Mouse (Mus musculus) mesoderm, embryonic 11.5 days (tissue): ENCODE results near the gene Ttc23.
A peak's percentile ranks its signal among the peaks of the same experiment; 100 is the strongest.

Experiments used
- DNase-seq: peaks from one replicate; pipeline ENCODE4 v3.0.0-alpha.2; 2012; ENCODE audit warnings: low read depth, low spot score

Ttc23 gene

DNA sequence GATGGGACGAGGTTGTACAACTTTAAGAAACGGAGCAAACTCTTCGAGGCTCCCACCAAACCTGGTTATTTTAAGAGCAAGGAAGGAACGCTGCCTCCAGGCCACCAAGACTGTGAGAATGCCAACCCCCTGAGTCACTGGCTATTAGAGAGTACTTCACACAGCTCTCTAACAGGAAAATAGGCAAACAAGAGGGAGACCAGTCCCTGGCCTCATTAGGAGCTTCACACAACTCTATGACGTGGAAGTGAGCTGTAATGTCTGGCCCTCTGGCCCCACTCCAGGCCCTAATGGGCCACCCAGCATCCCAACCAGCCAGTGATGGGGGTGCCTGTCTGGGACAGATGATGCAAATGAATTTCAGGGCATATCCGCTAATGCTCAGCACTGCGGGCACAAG lies 94.5 kb downstream of the Ttc23 start:
- no peak for DNase-seq

DNA sequence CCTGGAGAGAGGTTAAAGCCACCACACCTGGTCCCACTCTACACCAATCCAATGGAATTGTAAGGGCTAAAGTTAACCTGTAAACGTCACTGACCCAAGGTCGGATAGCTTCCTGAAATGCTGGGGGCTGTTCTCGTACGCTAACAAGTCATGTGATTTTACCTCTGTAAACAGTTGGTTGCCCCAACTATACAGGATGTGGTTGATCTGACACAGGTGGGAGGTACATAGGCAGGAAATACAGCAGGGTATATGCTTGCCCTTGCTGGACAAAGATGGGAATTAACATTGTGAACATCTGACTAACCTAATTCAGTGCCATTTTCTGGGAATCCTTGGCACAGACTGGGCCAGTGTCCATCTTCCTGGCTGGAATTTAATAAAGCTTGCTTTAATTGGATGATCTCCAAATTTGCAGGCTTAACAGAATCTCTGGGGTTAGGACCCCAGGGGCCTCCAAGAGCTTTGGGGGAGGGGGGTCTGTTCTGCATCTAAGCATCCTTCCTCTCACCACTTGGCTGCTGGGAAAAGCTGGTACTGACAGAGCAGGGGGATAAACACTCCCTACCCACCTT lies 100.6 kb downstream of the Ttc23 start:
- DNase-seq, result no peak

DNA sequence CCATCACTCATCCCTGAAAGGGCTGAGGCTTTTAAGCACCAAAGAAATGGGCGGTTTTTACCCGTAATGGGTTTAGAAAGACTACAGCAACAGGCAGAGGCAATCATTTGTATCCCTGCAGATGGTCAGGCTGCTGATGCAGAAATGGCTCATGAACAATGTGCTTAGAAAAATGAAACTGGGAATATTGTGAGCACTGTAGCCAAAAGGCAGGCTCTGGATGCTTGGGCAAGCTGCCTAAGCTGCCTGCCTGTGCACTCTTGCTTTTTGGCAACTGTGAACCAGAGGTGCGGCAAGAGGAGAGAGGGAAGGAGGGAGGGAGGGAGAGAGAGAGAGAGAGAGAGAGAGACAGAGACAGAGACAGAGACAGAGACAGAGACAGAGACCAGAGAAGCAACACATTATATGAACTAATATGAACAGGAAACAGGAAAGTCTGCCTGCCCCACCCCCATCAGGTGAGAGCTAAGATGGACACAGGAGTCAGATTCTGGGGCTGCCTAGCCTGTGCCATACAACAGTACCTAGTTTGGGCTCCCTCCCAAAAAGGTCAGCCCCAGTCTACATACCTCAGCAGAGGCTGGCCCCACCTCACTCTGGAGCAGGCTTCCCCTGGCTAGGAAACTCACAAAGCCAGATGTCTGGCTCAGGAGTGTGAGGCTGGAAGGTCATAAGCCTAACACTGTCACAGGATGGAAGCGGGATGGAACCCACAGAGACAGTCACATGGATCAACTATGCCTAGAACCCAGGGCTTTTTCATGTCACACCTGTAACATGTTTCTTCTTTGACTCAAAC lies 102.4 kb downstream of the Ttc23 start:
- DNase-seq, result no peak

DNA sequence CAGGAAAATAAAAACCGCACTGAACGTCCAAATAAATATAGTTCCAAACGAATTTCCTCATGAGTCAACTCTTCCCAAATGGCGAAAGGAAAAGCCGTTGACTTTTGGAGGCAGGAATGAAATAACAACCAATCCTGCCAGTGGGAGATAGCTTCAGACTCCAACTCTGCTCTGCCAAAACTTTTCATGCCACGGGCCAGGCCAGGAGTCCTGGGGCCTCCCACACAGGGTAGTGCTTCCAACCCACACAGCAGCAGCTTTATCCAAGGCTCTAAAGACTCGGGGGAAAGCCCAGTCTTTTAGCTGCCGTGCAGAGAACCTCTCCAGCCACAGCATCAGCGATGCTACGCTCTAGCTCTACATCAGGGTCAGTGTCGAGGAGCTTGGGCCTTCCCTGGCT lies 107.4 kb downstream of the Ttc23 start:
- DNase-seq, result no peak

DNA sequence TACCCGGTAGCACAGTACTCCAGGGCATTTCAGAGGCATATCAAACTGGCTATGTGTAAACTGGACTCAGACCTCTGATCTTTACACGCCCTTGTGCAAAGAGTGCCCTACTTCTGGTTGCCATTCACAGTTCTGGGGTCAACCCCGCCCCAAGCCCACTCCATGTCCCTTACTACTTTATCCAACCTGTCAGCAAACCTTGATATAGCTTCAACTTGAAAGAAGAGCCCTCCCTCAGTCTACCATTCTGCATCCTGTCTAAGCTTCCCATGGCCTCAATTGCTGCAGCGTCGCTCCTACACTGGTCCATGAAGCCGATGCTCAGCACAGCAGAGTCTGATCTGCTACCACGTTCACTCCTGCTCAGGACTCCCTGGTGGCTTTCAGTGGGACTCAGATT lies 108.2 kb downstream of the Ttc23 start:
- no peak for DNase-seq

DNA sequence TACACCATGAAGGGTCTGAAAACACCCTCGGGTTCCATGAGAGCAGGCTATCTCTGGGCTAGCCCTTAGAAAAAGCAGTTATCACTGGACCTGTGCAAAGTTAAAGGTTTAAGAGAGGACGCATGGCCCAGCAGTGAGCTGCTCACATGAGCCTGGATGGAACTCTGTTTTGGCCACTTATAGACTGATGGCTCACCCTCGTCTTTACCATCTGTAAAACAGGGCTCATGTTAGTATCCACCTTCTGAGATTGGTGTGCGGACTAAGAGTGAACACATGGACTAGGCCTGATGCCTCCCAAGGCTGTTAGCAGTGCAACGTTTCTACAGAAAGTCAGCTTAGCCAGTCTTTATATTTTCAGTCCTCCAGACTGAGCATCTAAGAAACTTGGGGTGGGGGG lies 109.4 kb downstream of the Ttc23 start:
- no peak for DNase-seq

DNA sequence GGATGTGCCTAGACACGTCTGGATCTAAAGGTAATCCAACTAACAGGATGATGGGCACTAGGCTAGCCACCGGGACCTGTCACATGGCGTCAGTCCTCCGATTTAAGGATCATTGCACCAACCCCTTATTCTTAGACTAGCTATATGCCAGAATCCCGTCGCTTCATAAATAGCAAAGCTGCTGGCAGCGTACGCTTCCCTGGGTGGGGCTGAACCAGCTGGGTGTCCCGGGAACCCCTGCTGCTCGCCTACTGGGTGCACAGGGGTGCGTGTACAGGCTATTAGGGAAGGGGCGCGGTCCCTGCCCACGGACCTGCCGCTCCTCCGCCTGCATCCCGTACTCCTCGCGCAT lies 111.3 kb downstream of the Ttc23 start:
- DNase-seq, result no peak

DNA sequence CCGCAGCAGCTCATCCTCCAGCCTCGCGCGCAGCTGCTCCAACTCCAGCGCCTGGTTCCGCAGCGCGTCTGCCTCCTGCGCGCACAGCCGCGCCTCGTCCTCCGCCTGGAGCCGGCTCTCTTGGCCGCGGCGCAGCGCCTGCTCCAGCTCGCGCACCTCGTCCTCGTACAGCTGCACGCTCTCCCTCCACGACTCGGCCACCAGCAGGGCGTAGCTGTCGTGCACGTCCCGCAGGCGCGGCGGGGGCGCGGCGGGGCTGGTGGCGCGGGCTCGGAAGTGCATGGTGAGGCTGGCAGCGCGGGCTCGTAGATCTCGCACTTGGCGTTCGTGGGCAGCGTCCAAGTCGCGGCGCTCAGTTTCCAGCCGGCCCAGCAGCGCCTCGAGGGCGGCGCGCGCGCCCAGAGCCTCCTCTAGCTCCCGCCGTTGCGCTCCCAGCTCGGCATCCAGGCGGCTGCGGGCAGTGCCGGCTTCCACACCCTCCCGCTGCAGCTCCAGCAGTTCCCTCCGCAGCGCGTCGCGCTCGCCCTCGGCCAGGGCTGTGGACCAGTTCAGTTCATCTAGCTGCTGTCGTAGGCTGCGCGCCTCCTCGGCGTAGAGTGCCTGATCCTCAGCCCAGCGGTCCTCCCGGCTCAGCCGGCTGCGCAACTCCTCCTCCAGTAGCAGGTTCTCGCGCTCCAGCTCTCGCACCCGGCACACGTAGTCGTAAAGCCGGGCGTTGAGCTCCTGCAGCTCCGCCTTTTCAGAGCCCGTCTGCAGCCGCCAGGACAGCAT lies 111.8 kb downstream of the Ttc23 start:
- DNase-seq, result peak; percentile 82

DNA sequence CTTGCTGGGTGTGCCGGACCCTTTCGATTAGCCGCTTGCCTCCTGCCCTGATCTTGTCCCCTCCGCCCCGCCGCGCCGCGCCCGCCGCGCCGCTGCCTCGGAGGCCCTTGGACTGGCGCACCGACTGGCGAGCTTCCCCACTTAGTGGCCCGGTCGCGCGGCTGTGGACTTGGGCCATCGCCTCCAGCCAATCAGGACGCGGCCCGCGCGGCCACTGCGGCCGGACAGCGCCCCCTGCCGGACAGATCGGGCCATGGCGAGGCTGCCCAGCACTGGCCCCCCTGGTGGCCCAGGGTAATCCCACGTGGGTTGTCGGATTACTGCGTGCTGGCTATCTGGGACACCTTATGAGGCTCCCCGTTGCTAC lies 112.4 kb downstream of the Ttc23 start, which contains the start of gene Synm:
Gene Synm, minus strand, starts transcription at position 114 of the 367 bp plus-strand sequence.
- peak; percentile 92 for DNase-seq

DNA sequence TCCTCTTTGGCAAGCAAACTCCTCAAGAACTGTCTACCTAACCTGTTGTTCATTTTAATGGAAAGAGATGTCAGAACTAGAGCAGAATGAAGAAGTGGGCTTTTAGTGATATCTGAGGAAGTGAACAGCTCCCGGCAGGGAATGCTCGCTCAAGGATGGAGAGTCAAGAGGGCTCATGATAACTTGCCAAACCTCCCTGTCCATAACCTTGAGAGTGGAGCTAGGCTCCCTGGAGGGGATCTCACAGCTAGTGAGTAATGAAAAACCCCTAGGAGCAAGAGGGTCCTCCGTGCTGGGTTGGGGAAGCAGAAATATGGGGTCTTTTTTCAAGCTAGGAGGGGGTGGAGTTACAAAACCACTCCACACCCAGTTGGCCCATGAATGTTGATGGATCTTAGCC lies 116.4 kb downstream of the Ttc23 start:
- DNase-seq, result no peak

DNA sequence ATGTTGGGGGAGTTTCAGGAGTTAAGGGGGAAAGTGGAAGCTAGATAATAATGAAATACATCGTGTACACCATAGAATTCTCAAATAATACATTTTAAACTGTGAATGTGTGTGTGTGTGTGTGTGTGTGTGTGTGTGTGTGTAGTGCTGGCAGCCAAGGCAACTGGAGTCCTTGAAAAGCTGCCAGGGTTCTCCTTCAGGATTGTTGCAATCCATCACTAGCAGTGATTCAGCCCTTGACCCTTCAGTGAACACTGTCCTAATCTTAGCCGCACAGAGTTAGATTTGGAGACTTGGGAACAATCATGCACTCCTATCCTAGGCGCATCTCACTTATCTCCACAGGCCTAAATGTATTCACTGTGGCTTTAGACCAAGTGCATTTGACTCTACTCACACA lies 120.9 kb downstream of the Ttc23 start:
- no peak for DNase-seq

DNA sequence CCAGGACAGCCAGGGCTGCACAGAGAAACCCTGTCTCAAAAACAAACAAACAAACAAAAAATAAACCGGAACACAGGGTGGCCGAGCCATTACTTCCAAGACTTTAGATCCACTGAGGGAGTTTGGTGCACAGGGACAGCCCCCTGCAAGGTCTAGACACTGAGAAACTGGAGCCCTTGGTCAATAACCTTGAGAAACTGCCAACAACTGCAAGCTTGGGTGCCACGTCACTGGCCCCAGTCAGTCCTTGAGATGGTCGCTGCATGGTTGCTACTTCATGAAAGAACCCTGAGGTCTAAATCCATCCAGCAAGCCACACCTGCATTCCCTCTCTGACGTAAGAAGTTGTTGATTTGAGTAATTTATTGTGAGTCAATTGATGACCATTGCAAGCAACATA lies 122.3 kb downstream of the Ttc23 start:
- DNase-seq, result no peak

DNA sequence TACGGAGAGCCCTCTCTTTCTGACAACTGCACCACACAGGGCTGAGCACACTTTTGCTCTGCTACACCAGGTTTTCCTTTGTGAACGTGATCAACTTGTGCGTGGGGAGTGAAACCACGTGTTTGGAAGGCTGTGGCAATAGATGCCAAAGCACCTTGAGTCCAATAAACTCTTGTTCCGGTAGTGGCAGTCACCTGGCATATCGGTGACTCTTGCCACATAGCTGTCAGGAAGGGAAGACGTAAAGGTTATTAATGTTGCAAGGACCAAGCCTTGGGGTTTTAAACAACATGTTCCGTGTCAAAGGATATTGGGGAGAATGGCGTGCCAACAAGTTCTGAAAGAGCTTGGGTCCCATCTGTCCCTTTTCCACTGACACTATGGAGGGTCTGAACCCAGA lies 125.0 kb downstream of the Ttc23 start:
- DNase-seq, result no peak

DNA sequence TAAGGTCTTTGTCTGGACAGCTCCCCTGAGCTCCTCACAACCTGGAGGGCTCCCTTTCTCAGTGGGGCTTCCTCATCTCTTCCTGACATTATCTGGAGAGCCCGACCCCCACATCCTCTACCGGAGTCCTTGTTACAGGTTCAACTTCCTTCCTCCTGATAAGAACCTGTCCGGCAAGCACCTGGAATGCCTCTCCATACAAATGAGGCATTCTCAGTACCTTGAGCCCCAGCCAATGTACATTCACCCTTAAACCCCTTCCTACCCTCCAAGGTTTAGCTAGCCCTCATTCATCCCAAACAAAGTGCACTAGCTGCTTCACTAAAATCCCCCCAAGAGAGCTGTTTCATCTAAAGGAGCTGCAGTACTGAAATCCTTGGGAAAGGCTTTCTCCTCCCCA lies 128.4 kb downstream of the Ttc23 start:
- no peak for DNase-seq

DNA sequence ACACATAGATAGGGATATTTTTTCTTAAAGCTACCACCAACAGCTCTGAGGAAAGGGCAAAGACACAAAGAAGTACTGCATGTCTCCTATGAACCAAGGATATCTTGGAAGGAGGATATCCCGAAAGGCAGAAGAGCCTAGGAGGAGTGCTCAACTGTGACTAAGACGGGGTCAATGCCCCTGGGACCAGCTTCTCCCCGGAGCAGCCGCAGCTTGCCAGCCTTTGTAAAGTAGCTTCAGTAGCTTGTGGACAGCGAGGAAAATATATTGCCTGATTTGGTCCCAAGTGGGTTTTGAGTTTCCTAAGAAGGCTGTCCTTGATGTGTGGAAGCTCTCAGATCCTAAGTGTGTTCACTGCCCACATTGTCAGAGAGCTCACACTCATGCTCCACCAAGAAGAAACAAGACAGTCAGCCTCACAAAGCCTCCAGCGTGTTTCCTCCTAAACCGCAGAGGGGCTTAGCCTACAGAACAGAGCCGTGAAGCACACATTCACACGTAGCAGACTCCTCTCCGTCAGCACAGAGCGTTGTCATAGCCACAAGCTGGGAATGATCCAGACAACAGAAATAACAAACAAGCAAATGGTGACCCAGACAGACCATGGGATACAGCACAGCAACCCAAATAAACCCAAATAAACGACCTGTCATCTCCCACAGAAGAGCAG lies 129.6 kb downstream of the Ttc23 start:
- DNase-seq, result peak; percentile 37

DNA sequence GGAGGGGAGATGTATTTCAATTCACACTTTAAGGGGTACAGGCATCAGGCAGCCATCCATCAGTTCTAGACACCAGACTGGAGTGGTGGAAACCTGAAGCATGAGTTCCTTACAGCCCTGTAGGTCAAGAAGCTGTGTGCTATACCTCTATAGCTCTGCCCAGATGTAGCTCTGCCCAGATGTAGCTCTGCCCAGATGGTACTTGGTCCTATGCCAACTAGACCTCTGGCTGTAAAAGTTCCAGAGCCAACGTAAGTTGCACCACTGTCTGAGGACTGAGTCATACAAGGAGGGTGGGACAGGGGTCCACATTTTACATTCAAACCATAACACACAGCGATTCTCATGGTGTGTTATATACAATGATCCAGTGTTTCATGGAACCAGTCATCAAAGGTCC lies 140.7 kb downstream of the Ttc23 start:
- no peak for DNase-seq

DNA sequence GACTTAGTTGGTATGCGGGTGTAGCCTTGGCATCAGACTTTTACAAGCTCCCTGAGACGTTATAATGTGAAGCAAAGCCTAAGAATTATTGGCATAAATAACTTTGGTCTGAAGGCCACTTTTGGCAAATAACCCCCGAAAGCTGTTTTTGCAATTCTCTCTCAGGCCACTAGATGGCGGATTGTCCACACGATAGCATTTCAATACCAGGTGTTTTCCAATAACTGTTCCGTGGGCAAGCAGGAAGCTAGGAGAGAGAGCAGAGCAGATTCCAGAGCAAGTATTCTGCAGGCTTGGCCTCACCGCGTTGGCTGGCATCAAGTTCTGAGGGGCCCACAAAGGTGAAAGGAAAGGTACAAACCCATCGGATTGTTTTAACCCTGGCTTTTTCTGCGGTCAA lies 141.5 kb downstream of the Ttc23 start:
- DNase-seq, result peak; percentile 82

DNA sequence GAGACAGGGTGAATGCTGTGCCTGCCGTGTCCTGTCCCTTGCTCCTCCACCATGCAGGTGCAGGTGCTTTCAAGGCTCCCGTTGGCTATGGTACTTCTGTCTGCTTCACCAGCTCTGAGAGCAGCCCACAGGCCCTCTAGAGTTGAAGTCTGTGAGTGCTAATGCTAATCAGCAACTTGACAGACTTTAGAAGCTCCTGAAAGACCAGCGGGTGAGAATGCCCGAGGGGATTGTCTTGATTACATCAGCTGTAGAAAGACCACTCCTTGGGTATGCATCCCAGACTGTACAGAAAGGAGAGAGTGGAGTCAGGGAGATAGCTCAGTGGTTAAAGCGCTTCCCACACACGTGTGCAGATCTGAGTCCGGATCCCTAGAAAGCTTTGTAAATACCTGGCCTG lies 144.0 kb downstream of the Ttc23 start:
- DNase-seq, result no peak

DNA sequence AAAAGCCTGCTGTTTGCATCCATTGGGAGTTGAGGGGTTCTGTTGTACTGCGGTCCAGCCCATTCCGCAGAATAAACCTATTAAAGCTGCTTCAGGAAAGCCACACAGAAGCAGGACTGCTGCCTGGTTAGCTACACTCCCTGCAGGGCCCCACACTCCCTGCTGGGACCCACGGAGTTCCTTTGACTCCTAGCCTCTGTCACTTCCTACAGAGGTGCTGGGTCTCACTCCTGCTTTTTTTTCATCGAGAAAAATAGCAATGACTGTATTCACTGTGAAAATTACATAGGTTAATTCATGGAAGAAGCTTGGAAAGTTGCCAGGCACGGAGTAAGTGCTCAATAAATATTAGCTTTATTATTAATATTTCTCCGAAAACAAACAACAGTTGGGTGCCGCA lies 146.2 kb downstream of the Ttc23 start:
- no peak for DNase-seq

DNA sequence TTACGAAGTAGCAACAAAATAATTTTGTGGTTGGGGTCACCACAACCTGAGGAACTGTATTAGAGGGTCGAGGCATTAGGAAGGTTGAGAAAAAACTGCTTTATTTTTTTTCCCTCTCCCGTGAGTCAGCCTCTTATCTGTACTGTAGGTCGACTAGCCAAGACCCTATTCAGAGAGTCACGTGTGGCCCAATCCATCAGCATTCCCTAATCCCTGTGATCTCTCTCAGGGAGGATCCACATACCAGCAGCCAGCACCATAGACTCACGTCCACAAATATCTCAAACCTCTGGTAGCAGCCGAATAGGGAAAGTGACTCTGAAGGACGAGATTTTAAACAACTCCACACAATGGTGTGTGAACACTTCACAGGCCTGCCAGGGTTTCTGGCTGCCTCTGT lies 149.9 kb downstream of the Ttc23 start:
- peak; percentile 13 for DNase-seq

DNA sequence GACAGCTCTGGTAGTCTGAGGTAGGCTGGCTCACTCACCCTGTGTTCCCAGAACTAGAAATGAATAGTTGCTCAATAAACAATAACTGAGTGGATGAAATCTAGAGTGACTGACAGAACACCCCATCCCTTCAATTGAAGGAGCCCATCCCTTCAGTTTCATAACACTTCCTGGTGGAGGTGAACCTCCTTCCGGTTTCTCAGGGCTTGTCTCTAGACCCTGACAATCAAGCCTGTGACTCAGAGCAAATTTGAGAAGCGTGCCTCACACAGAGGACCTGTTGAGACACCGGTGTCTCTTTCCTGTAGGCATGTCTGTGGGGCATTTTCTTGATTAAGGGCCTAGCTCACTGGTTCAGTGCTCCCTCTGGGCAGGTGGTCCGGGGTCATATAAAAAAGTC lies 151.3 kb downstream of the Ttc23 start:
- DNase-seq, result no peak

DNA sequence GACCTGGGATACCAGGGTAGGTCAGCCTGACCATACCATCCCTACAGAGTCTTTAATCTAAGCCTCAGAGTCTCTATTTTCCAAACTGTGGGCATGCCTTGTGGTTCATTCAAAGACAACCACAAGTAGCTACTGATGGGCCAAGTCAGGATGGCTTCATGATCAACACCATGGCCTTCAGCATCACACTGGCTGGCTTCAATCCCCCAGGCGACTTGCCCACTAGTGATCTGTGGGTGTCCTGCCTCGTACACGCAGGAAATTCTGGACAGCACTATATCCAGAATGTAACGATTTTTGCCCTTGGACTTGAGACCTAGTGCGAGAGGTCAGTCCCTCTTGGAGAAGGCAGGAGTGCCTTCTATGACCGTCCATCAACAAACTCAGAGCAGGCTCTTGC lies 153.3 kb downstream of the Ttc23 start:
- DNase-seq, result no peak
